Mouse (Mus musculus): ENCODE results near the gene Ppan. TPM values are rescaled to one million over a fixed set of nuclear protein-coding genes. Genes with fewer than 3 reads are reported as not detected.

Ppan gene
- total RNA-seq, 1 experiment from 2014 or later = 38.0 TPM

Small RNAs within 50 kb of the gene (microRNA-seq; reads per million reads assigned to microRNA genes)
- 0 to 0.38 reads per million in 2 experiments for gene Mir7081

Other genes starting within 250 kb of the Ppan start
- gene Ubl5, start 245.3 kb upstream of the Ppan start, total RNA-seq (2021) = 308 TPM in 2 replicates
- gene Fbxl12, start 243.4 kb upstream of the Ppan start, total RNA-seq (2021) = 15.3 and 18.7 TPM in 2 replicates
- 20.1 and 20.2 TPM in 2 replicates for gene Pin1, start 236.1 kb upstream of the Ppan start, total RNA-seq (2021)
- 1.6 and 2.4 TPM in 2 replicates for gene Olfm2, start 141.8 kb upstream of the Ppan start, total RNA-seq (2021)
- 114 and 117 TPM in 2 replicates for gene Col5a3, start 73.1 kb upstream of the Ppan start, total RNA-seq (2021)
- not detected in 2 replicates for gene Rdh8, start 69.7 kb upstream of the Ppan start, total RNA-seq (2021)
- 17.6 and 22.7 TPM in 2 replicates for gene A230050P20Rik, start 19.5 kb upstream of the Ppan start, total RNA-seq (2021)
- gene Angptl6, start 8.4 kb upstream of the Ppan start, total RNA-seq (2021) = 3.4 and 5.3 TPM in 2 replicates
- 146 and 155 TPM in 2 replicates for gene Eif3g, start 10.4 kb downstream of the Ppan start, total RNA-seq (2021)
- gene Dnmt1, start 71.7 kb downstream of the Ppan start, total RNA-seq (2021) = 56.0 and 58.0 TPM in 2 replicates
- gene S1pr2, start 88.6 kb downstream of the Ppan start, total RNA-seq (2021) = 9.1 and 11.0 TPM in 2 replicates
- gene Mrpl4, start 114.6 kb downstream of the Ppan start, total RNA-seq (2021) = 135 and 144 TPM in 2 replicates
- 12.7 and 13.8 TPM in 2 replicates for gene Icam1, start 127.8 kb downstream of the Ppan start, total RNA-seq (2021)
- 1.2 and 4.1 TPM in 2 replicates for gene Icam4, start 141.2 kb downstream of the Ppan start, total RNA-seq (2021)
- 0.74 and 0.90 TPM in 2 replicates for gene Icam5, start 143.9 kb downstream of the Ppan start, total RNA-seq (2021)
- gene Zglp1, start 178.9 kb downstream of the Ppan start, total RNA-seq (2021) = not detected in 2 replicates
- 0.44 and 0.86 TPM in 2 replicates for gene Gm49373, start 184.9 kb downstream of the Ppan start, total RNA-seq (2021)
- gene Fdx1l, start 185.4 kb downstream of the Ppan start, total RNA-seq (2021) = 38.8 and 39.9 TPM in 2 replicates
- gene Gm38431, start 203.8 kb downstream of the Ppan start, total RNA-seq (2021) = 1.4 and 2.1 TPM in 2 replicates
- 52.8 and 60.7 TPM in 2 replicates for gene Raver1, start 203.8 kb downstream of the Ppan start, total RNA-seq (2021)
- gene Tyk2, start 243.1 kb downstream of the Ppan start, total RNA-seq (2021) = 12.6 and 17.3 TPM in 2 replicates